Mouse (Mus musculus) lung, postnatal 4 days (tissue): ENCODE measurements around the gene Casp14.
"Not testable (repeated sequence)": the region's sequence is repeated elsewhere in the genome, so short reads cannot be mapped to it uniquely, and the experiment has no call there.

ENCODE experiments used
- DNase-seq, 2 experiments: peaks; one replicate each; pipeline ENCODE4 v3.0.0; 2021

Casp14 gene

DNA sequence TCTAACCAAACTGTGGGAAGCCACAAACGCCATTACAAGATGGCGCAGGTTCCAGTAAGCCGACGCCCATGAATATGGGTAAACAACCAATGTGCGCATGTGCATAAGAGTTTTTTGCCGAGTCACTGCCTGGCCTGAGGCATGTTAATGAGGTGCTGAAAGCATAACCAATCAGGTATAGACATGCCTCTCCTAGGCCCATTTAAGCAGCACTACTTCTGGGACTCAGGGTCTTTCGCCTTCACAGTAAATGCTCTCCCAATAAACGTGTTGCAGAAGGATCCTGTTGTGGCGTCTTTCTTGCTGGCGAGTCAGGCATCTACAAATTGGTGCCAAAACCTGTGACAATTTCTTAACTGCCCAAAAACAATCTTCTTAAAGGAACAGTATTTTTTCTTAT is 51.4 kb downstream of the Casp14 start:
- not testable (repeated sequence) for DNase-seq

DNA sequence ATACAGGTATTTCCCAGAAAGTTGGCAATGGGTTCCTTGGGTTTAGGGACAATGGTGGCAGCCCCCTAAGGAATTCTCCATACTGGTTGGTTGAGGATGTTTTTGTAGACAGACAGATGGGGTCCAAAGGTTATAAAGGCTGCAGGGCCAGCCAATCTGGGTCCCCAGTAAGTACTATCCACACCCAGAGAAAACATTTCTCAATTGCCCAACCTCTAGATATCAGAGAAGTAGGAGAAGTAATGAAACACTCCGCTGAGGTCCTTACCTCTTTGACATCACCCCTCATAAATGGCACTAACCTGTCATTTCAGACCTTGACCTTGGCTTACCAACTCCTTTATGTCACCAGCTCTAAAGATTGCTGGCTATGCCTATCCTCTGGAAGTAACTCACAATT is 53.5 kb downstream of the Casp14 start:
- DNase-seq = no peak
